Mouse (Mus musculus) spleen, adult 2 months (tissue): ENCODE results near the gene Kcnk5.

Source experiments
- CTCF ChIP-seq: fragments of 200-500 bp; IDR thresholded peaks from 2 replicates; pipeline ENCODE4 v1.5.1; 2011; ENCODE audit warnings: mild to moderate bottlenecking, inconsistent platforms; ENCODE audit not compliant: insufficient read depth, insufficient read length, insufficient replicate concordance; ENCODE audit errors: extremely low read depth
- POLR2A ChIP-seq: fragments of 200-500 bp; IDR thresholded peaks from 2 replicates; pipeline ENCODE4 v1.6.1; 2011; ENCODE audit warnings: low read depth, low read length, inconsistent platforms

DNA sequence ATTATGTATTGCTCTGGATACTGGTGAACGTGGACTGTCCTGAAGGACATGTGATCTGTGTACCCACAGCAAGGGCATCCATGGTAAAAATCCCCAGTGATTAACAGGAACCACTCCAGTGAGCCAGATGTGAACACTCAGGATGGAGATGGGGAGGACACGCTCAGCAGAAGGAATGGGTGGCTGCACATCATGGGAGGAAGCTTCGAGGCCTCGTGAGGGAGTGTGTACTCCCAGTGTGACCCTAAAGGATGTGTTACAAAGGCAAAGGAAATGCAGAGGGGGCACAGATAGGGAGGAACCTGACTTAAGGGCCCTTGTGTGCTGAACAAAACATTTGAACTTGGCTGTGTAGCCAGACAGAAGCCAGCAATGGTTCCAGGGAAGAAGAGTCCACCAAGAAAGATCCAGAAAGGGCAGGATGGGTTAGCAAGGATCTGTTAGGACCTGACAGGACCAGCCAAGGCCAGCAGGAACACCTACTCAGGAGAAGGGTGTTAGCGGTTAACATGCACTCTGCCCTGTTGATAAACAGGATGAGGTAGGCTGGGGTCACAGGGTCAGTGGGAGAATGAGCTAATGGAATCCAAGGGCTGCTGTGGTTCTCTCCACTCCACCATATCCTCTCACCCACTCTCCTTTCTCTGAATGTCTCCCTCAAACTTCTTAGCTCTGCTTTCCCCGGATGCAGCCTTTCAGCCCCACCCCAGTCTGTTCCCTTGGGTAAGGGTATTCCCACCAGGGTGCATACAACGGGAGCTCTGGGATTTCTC is 68.2 kb downstream of the Kcnk5 start:
- TF ChIP-seq CTCF (no peak), POLR2A (no peak)
